Mouse (Mus musculus): ENCODE measurements around the gene Zbtb7b. TPM values are rescaled to one million over a fixed set of nuclear protein-coding genes. Genes with fewer than 3 reads are reported as not detected.
A peak's percentile ranks its signal among the peaks of the same experiment; 100 is the strongest.

Gene Zbtb7b
- polyA plus RNA-seq, 1 experiment from 2014 or later = 0.49 TPM

DNA sequence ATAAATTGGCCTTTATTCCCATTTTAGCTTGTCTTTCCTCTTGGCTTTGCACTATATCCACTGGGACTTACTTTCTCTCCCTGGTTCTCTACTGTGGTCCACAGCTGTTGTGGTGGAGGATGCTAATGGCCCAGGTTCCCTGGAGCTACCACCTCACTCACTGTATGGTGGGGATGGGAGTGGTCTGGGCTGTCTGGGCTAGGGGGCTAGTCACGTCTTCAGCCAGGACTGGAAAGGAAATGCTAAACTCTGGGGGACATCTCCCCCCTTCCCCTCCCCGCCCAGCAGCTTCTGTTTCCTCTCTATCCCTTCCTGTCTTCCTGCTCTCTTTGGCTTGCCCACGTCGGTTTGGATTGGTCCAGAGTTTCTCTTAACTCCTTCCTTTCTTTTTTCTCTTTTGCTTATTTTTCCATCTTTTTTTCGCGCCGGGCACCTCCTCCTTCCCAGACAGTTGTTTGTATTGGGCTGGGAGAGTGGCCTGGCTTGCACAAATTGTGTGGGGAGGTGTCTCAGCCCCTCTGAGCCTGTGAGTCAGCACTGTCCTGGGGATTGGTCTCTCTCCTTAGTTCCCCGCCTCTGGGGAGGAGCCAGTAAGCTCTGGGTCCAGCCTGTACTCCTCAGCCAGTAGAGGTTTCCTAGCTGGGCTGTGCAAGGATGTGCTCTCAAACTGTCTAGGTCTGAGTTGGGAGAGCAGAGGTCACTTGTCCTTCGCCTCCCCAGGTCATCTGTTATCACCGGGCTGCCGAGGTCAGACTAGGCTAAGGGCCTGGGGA is 26.6 kb upstream of the Zbtb7b start:
- 2% methylated on average over 11 of the region's 11 CpGs for WGBS

DNA sequence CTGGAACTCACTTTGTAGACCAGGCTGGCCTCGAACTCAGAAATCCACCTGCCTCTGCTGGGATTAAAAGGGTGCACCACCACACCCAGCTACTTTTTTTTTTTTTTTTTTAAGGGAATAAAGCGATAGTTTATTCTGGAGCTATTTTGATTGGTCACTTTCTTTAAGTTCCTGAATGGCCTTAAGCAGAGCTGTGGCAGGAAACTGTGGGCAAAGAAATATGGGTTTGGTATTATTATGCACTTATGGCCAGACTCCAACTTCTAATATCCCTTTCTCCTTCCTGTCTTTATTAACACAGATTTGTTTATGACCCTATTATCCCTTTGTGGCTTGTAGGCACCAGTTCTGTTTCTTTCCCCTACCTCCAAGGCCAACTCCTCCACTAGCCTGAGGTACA is 25.8 kb upstream of the Zbtb7b start:
- DNase-seq (ENCODE audit: low spot score) (no peak), ATAC-seq (replicated peaks; ENCODE audit: insufficient number of reproducible peaks, low FRiP score, low TSS enrichment, low read depth) (no peak)
- Histone ChIP-seq H3K36me3 (replicated peaks; ENCODE audit: control insufficient read depth, insufficient read depth, low read depth, low read length) (peaks cover 10% of the 10 kb centered on the region), H3K4me2 (ENCODE audit: low read depth, low read length) (no peak overlapping the region), H3K4me3 (ENCODE audit: low read depth, low read length) (no peak overlapping the region), H3K4me1 (ENCODE audit: control insufficient read depth, insufficient read depth, low read length) (peaks cover 5% of the 10 kb centered on the region), H3K27ac (replicated peaks; ENCODE audit: low read depth, low read length) (peak overlapping the region; percentile 53), H3K27me3 (ENCODE audit: control insufficient read depth, insufficient read depth, low read length) (no peaks in the 10 kb centered on the region), H3K9ac (replicated peaks; ENCODE audit: low read length) (no peak overlapping the region), H3K9me3 (replicated peaks; ENCODE audit: control insufficient read depth, low read length) (no peaks in the 10 kb centered on the region)
- 61% methylated on average over 2 of the region's 2 CpGs for WGBS

More for the DNA sequence above, 26.6 kb upstream of the Zbtb7b start:
- peak overlapping the region; percentile 60 for H3K27ac ChIP-seq (replicated peaks; ENCODE audit: low read depth, low read length)
- ATAC-seq (replicated peaks; ENCODE audit: insufficient number of reproducible peaks, low FRiP score, low TSS enrichment, low read depth) = peak; percentile 72
- peak; percentile 85 for DNase-seq (ENCODE audit: low spot score)
- peaks cover 6% of the 10 kb centered on the region for H3K36me3 ChIP-seq (replicated peaks; ENCODE audit: control insufficient read depth, insufficient read depth, low read depth, low read length)
- H3K9ac ChIP-seq (replicated peaks; ENCODE audit: low read length) = peak overlapping the region; percentile 51
- peak overlapping the region; percentile 41 for H3K4me3 ChIP-seq (ENCODE audit: low read depth, low read length)
- H3K4me2 ChIP-seq (ENCODE audit: low read depth, low read length) = peak overlapping the region; percentile 77
- H3K27me3 ChIP-seq (ENCODE audit: control insufficient read depth, insufficient read depth, low read length) = no peaks in the 10 kb centered on the region
- H3K9me3 ChIP-seq (replicated peaks; ENCODE audit: control insufficient read depth, low read length) = no peaks in the 10 kb centered on the region
- H3K4me1 ChIP-seq (ENCODE audit: control insufficient read depth, insufficient read depth, low read length) = peaks cover 5% of the 10 kb centered on the region

DNA sequence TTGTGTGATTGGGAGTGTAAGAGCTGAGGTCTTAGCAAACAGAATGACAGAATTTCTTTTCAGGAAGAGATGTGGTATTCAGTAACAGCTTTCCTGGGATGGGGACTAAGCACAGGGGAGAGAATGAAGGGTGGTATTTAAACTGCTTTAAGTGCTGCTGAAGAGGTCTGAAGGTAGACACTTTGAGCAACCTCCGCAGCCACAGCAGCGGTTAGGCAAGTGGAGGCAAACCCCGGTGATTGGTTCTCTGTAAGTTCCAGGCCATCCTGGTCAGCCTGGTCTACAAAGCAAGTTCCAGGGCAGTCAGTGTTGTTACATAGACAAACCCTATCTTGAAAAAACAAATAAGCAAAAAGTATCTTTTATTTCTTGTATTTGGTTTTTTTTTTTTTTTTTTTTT is 25.4 kb upstream of the Zbtb7b start:
- WGBS = 14% methylated on average over 3 of the region's 3 CpGs
- H3K4me1 ChIP-seq (ENCODE audit: control insufficient read depth, insufficient read depth, low read length) = peaks cover 5% of the 10 kb centered on the region
- no peak for DNase-seq (ENCODE audit: low spot score)

DNA sequence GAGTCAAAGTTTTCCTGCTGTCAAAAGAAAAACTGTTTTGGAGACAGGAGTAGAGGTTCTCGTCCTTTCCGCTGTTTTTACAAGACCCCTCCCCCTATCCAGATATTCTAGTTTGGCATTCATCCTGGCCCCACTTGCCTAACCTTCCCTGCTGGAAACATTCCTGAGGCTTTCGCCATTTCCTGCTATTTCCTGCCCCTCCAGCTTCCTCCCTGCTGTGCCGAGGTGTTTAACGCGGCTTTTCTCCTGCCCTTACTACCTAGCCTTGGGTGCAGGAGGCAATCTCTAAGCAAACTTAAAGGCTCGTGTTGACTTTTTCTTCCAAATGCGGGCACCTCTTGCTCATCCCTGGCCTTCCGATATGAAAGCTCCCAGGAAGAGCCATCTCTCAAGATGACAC is 25.0 kb upstream of the Zbtb7b start:
- peak overlapping the region; percentile 81 for H3K27ac ChIP-seq (replicated peaks; ENCODE audit: low read depth, low read length)
- peaks cover 5% of the 10 kb centered on the region for H3K4me1 ChIP-seq (ENCODE audit: control insufficient read depth, insufficient read depth, low read length)
- peak overlapping the region; percentile 79 for H3K4me2 ChIP-seq (ENCODE audit: low read depth, low read length)
- H3K36me3 ChIP-seq (replicated peaks; ENCODE audit: control insufficient read depth, insufficient read depth, low read depth, low read length) = peaks cover 14% of the 10 kb centered on the region
- peak overlapping the region; percentile 70 for H3K9ac ChIP-seq (replicated peaks; ENCODE audit: low read length)
- H3K9me3 ChIP-seq (replicated peaks; ENCODE audit: control insufficient read depth, low read length) = no peaks in the 10 kb centered on the region
- no peaks in the 10 kb centered on the region for H3K27me3 ChIP-seq (ENCODE audit: control insufficient read depth, insufficient read depth, low read length)
- DNase-seq (ENCODE audit: low spot score) (peak; percentile 60), ATAC-seq (replicated peaks; ENCODE audit: insufficient number of reproducible peaks, low FRiP score, low TSS enrichment, low read depth) (no peak)
- WGBS = 2% methylated on average over 9 of the region's 9 CpGs
- peak overlapping the region; percentile 62 for H3K4me3 ChIP-seq (ENCODE audit: low read depth, low read length)

More for the DNA sequence above, 25.4 kb upstream of the Zbtb7b start:
- no peak for ATAC-seq (replicated peaks; ENCODE audit: insufficient number of reproducible peaks, low FRiP score, low TSS enrichment, low read depth)
- Histone ChIP-seq H3K27ac (replicated peaks; ENCODE audit: low read depth, low read length) (peak overlapping the region; percentile 81), H3K36me3 (replicated peaks; ENCODE audit: control insufficient read depth, insufficient read depth, low read depth, low read length) (peaks cover 11% of the 10 kb centered on the region), H3K27me3 (ENCODE audit: control insufficient read depth, insufficient read depth, low read length) (no peaks in the 10 kb centered on the region), H3K9me3 (replicated peaks; ENCODE audit: control insufficient read depth, low read length) (no peaks in the 10 kb centered on the region), H3K9ac (replicated peaks; ENCODE audit: low read length) (peak overlapping the region; percentile 70), H3K4me3 (ENCODE audit: low read depth, low read length) (peak overlapping the region; percentile 62), H3K4me2 (ENCODE audit: low read depth, low read length) (peak overlapping the region; percentile 79)

DNA sequence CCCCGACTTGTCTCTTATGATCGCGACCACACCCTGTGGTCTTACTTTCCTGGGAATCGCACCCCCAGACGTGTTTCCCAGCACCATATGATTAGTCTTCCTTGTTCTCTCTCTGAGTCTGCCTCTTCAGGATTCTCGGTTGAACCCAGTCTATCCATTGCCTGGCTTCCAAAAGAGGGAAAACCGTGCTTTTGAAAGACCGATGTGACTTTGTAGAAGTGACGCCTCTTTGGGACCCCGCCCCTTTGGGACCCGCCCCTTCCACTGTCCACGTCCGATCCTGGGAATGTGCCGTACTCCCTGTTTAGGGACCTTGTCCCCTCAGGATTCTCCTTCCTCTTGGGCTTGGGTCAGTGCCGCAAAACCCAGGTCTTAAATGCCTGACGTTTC is 24.3 kb upstream of the Zbtb7b start:
- under 1% methylated on average over 16 of the region's 16 CpGs for WGBS
- peak overlapping the region; percentile 79 for H3K4me2 ChIP-seq (ENCODE audit: low read depth, low read length)
- peaks cover 5% of the 10 kb centered on the region for H3K4me1 ChIP-seq (ENCODE audit: control insufficient read depth, insufficient read depth, low read length)
- ATAC-seq (replicated peaks; ENCODE audit: insufficient number of reproducible peaks, low FRiP score, low TSS enrichment, low read depth) (no peak), DNase-seq (ENCODE audit: low spot score) (peak; percentile 83)
- H3K27ac ChIP-seq (replicated peaks; ENCODE audit: low read depth, low read length) = peak overlapping the region; percentile 81
- peaks cover 17% of the 10 kb centered on the region for H3K36me3 ChIP-seq (replicated peaks; ENCODE audit: control insufficient read depth, insufficient read depth, low read depth, low read length)
- H3K9ac ChIP-seq (replicated peaks; ENCODE audit: low read length) = peak overlapping the region; percentile 70
- H3K9me3 ChIP-seq (replicated peaks; ENCODE audit: control insufficient read depth, low read length) = no peaks in the 10 kb centered on the region
- no peaks in the 10 kb centered on the region for H3K27me3 ChIP-seq (ENCODE audit: control insufficient read depth, insufficient read depth, low read length)
- H3K4me3 ChIP-seq (ENCODE audit: low read depth, low read length) = peak overlapping the region; percentile 62

DNA sequence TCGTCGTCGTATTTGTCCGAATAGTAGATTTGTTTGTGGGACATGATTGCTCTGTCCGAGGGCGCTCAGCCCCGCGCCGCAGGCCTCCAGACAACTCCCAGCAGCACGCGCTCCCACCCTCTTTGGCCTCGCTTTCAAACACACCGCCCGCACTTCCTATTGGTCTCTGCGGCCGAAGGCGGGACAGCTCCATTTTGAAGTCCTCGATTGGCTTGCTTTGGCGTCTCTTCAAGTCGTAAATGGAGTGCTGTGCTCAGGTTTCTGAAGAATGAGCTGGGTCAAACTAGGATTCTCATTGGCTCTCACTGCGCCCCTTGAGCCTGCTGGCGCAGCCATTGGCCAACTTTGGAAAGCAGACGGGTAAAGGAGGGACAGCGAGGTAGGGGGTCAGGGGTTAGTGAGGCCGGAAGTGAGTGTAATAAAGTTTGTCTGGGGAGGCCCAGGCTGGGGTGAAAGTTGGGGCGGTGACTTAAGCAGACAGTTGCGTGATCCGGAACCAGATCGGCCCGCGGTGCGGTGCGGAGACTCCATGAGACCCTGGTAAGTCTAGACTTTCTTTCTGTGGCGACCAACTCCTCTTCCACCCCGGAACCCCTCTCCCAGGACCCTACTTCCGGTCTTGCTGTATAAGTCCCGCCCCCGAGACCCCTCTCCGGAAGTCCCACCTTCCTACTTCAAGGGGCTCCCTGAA is 23.7 kb upstream of the Zbtb7b start, which contains the start of the genes Cks1b and Shc1:
Gene Cks1b (minus strand): TSS at position 214 of the 691 bp plus-strand sequence.
Gene Shc1 (plus strand): TSS at position 274 of the 691 bp plus-strand sequence.
- peak within 1 kb of the TSS; percentile 62 for H3K4me3 ChIP-seq (ENCODE audit: low read depth, low read length)
- H3K36me3 ChIP-seq (replicated peaks; ENCODE audit: control insufficient read depth, insufficient read depth, low read depth, low read length) = peaks cover 17% of the 10 kb centered on the region
- H3K4me1 ChIP-seq (ENCODE audit: control insufficient read depth, insufficient read depth, low read length) = peaks cover 5% of the 10 kb centered on the region
- peak within 1 kb of the TSS; percentile 79 for H3K4me2 ChIP-seq (ENCODE audit: low read depth, low read length)
- DNase-seq (ENCODE audit: low spot score) (peak; percentile 98), ATAC-seq (replicated peaks; ENCODE audit: insufficient number of reproducible peaks, low FRiP score, low TSS enrichment, low read depth) (peak; percentile 94)
- peak within 1 kb of the TSS; percentile 81 for H3K27ac ChIP-seq (replicated peaks; ENCODE audit: low read depth, low read length)
- H3K9me3 ChIP-seq (replicated peaks; ENCODE audit: control insufficient read depth, low read length) = no peaks in the 10 kb centered on the region
- under 1% methylated on average over 36 of the region's 39 CpGs for WGBS
- peak within 1 kb of the TSS; percentile 72 for H3K9ac ChIP-seq (replicated peaks; ENCODE audit: low read length)
- H3K27me3 ChIP-seq (ENCODE audit: control insufficient read depth, insufficient read depth, low read length) = no peaks in the 10 kb centered on the region

DNA sequence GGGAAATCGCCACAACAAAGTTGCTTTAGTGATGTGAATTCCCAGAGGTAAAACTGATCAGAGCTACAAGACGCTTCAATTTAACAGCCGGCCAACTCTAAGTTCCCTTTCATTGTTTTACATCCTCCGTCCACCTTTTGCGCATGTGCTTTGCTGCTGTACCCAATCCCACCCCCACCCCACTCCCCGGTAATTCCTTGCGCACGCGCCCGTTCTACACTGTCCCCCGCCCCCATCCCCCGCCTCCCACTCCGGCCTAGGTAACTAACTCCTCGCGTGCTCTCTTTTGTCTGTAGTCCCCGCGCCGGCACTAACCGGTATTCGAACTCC is 23.2 kb upstream of the Zbtb7b start:
- ATAC-seq (replicated peaks; ENCODE audit: insufficient number of reproducible peaks, low FRiP score, low TSS enrichment, low read depth) = peak; percentile 53
- peaks cover 5% of the 10 kb centered on the region for H3K4me1 ChIP-seq (ENCODE audit: control insufficient read depth, insufficient read depth, low read length)

DNA sequence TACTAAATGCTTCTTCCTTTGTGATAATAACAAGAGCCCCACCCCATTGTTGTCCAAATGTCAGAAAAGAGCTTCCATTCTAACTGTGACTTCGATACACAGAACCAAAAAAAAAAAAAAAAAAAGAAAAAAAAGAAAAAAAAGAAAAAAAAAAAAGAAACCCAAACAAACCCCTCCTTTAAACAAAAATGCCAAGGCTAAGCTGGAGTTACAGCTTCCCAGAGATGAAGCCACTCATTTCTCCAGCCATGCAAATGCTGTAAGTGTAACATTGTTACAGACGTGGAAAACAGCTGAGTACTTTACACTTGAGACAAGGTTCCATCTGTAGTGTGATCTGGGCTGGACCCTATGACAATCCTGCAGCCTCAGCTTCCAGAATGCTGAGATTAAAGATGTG is 22.6 kb upstream of the Zbtb7b start:
- peaks cover 17% of the 10 kb centered on the region for H3K36me3 ChIP-seq (replicated peaks; ENCODE audit: control insufficient read depth, insufficient read depth, low read depth, low read length)
- H3K9ac ChIP-seq (replicated peaks; ENCODE audit: low read length) = peak overlapping the region; percentile 72
- H3K9me3 ChIP-seq (replicated peaks; ENCODE audit: control insufficient read depth, low read length) = no peaks in the 10 kb centered on the region
- peak overlapping the region; percentile 38 for H3K4me2 ChIP-seq (ENCODE audit: low read depth, low read length)
- no peak for ATAC-seq (replicated peaks; ENCODE audit: insufficient number of reproducible peaks, low FRiP score, low TSS enrichment, low read depth)
- no peak for DNase-seq (ENCODE audit: low spot score)
- H3K27me3 ChIP-seq (ENCODE audit: control insufficient read depth, insufficient read depth, low read length) = no peaks in the 10 kb centered on the region
- peaks cover 5% of the 10 kb centered on the region for H3K4me1 ChIP-seq (ENCODE audit: control insufficient read depth, insufficient read depth, low read length)
- H3K4me3 ChIP-seq (ENCODE audit: low read depth, low read length) = peak overlapping the region; percentile 62
- 36% methylated on average over 2 of the region's 2 CpGs for WGBS
- peak overlapping the region; percentile 68; the same call in 1 of the 2 replicates for H3K27ac ChIP-seq (replicated peaks; ENCODE audit: low read depth, low read length)

More for the DNA sequence above, 23.2 kb upstream of the Zbtb7b start:
- Histone ChIP-seq H3K27ac (replicated peaks; ENCODE audit: low read depth, low read length) (peak overlapping the region; percentile 68), H3K27me3 (ENCODE audit: control insufficient read depth, insufficient read depth, low read length) (no peaks in the 10 kb centered on the region), H3K4me3 (ENCODE audit: low read depth, low read length) (peak overlapping the region; percentile 62), H3K9me3 (replicated peaks; ENCODE audit: control insufficient read depth, low read length) (no peaks in the 10 kb centered on the region), H3K9ac (replicated peaks; ENCODE audit: low read length) (peak overlapping the region; percentile 72), H3K36me3 (replicated peaks; ENCODE audit: control insufficient read depth, insufficient read depth, low read depth, low read length) (peaks cover 17% of the 10 kb centered on the region), H3K4me2 (ENCODE audit: low read depth, low read length) (peak overlapping the region; percentile 38)
- WGBS = under 1% methylated on average over 20 of the region's 20 CpGs
- peak; percentile 89 for DNase-seq (ENCODE audit: low spot score)
